Mouse (Mus musculus): ENCODE measurements around the gene Tex33.

Gene Tex33

GRCm38 (mm10) chr15:78416937-78417336, 21.2 kb upstream of the Tex33 start:
- in situ Hi-C loops (cut with MboI; ENCODE audit: low sequenced_read_pairs): no loop called here

DNA sequence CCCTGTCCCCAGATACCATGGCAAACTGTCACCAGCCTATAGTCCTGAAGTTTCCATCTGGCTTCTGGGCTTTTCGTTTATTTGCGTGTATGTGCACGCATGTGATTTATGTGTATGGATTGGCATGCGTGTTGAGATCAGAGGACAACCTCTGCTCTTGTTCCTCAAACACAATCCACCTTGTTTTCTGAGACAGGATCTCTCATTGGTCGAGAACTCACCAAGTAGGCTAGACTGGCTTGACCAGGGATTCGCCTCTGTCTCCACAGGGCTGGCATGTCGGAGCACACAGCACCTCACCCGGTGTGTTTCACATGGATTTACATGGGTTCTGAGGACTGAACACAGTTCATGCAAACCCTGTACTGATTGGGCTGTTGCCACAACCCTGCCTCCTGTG, 18.4 kb upstream of the Tex33 start:
- in situ Hi-C loops (cut with MboI; ENCODE audit: low sequenced_read_pairs): no loop called here

GRCm38 (mm10) chr15:78413719-78414117, 18.0 kb upstream of the Tex33 start:
- in situ Hi-C loops (cut with MboI; ENCODE audit: low sequenced_read_pairs): no loop called here

DNA sequence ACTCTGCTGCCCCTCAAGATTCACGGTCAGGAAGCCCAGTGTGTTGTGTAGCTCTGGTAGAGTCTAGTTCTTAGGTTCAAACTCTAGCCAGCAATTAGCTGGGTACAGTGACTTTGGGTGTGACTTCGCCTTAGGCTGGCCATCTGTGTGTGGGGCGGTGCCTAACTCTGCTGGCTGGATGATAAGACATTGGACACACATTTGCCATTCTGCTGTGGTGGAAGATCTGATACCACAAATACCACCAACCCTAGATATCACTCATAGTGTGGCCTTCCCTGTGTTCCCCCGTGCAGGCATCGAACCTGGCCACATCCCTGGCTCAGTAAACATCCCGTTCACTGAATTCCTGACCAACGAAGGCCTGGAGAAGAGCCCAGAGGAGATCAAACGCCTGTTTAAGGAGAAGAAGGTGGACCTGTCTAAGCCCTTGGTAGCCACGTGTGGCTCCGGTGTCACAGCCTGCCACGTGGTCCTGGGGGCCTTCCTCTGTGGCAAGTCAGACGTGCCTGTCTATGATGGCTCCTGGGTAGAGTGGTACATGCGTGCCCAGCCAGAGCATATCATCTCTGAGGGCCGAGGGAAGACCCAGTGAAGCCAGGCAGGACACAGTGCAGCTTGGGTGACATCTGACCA, 17.5 kb upstream of the Tex33 start:
- in situ Hi-C loops (cut with MboI; ENCODE audit: low sequenced_read_pairs): no loop called here

DNA sequence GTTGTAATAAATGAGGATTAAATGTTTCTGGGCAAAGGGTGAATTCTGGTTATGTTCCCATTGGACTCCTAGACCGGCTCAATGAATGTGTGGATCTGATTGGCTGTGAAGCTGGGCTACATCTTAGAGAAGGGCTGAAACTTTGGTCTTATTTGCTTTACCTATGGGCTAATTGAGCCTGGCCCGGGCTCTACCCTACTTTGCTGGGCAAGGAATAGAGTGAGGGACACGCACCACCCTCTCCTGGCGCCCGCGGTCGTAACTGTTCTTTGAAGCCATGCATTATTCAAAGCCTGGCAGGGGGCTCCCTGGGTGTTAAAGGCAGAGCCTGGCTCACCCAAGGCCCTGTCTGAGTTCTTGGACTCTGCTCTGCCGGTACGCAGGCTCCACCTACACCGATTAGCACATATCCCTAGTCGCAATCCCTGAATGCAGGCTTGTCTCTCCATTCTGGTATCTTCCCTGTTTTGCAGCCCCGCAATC, 13.9 kb upstream of the Tex33 start:
- in situ Hi-C loops (cut with MboI; ENCODE audit: low sequenced_read_pairs): no loop called here

GRCm38 (mm10) chr15:78406293-78406934, 10.7 kb upstream of the Tex33 start, which contains the start of gene Mpst:
Gene Mpst (plus strand): TSS chr15:78406416.
- in situ Hi-C loops (cut with MboI; ENCODE audit: low sequenced_read_pairs): no loop called here

DNA sequence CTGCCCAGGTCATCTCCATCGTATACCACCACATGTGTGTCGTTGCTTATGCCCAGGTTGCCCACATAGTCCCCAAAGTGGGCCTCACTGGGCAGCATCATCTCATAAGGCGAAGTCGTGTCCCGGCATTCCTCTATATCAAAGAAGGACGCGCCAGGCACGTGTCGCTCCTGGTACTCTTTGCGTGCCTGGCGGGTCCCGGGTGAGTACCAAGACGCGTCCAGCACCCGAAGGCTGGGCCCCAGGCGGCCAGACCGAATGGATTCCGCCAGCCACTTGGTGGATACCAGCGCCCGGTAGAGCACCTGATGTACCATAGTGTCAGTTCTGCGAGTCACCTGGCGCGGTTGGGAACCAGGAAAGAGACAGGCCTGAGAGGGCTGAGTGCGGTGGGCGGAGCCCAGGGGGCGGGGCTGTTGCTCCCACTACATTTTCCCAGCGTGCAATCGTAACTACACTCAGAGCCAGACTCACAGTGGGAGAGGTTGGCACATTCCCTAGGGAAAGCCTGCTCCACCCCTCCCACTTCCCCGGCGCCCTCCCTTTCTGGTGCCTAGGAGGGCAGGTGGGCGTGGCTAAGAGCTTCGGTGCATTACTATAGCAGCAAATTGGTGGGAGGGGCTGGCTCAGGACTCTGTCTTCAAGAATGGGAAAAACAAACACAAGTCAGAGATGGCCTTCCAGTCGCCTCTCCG, 10.0 kb upstream of the Tex33 start, which contains the start of gene Tst:
Tst (minus strand) TSS at position 391 of the 695 bp plus-strand sequence.
- in situ Hi-C loops (cut with MboI; ENCODE audit: low sequenced_read_pairs): no loop called here

GRCm38 (mm10) chr15:78405098-78405497, 9.4 kb upstream of the Tex33 start:
- in situ Hi-C loops (cut with MboI; ENCODE audit: low sequenced_read_pairs): no loop called here

GRCm38 (mm10) chr15:78403896-78404295, 8.2 kb upstream of the Tex33 start:
- in situ Hi-C loops (cut with MboI; ENCODE audit: low sequenced_read_pairs): no loop called here

DNA sequence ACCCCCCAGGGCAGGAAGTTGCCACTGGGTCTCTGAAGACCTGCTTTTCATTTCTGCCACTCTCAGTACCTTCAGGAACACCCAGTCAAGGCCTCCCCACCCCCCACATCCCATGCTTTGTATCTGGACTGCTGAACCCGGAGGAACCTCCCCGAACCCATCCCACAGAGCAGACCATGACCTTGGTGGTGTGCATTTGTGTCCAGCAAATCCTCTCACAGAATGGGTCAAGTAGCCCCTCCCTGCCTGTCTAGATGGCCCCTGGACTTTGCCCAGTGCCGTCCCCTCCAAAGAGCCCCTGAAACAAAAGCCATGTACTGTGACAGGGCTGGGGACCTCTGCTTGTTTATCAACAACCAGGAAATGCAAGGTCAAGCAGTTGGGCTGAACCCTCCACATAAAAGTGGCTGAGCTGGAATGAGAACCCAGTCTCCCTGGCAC, 7.6 kb upstream of the Tex33 start:
- in situ Hi-C loops (cut with MboI; ENCODE audit: low sequenced_read_pairs): no loop called here

DNA sequence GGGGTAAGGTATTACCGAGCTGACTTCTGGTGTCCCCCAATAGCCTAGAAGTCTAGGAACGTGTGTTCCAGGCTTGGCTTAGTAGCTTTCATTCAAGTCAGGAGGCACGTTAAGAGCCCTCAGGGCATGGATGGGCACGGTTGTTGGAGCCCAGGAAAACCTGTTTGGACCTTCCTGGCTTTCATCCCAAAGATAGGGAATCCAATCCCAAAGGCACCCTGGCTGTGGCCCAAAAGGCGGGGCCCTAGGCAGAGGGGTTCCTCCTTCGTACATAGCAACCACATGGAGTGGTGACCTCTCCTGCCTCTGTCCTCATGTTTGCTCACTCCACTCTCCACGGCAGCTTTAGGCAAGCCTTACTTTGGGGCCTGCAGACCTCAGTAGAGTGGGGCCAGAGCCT, 6.7 kb upstream of the Tex33 start:
- in situ Hi-C loops (cut with MboI; ENCODE audit: low sequenced_read_pairs): no loop called here

DNA sequence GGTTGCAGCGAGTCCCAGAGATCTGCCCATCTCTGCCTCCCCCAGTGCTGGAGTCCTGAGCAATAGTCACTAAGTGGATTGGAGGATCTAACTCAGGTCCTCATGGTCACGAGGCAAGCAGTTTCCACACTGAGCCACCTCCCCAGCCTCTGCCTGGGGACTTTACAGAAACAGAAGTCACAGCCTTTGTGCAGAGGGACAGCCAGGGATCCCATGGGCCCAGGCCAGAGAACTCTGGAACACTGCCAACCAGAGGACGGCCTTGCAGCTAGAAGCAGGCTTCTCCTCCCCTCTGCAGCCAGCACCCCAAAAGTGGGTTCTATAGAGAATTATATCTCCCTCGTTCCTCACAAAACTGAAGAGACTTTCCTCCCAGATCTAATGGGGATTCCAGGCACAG, 6.2 kb upstream of the Tex33 start:
- in situ Hi-C loops (cut with MboI; ENCODE audit: low sequenced_read_pairs): no loop called here

DNA sequence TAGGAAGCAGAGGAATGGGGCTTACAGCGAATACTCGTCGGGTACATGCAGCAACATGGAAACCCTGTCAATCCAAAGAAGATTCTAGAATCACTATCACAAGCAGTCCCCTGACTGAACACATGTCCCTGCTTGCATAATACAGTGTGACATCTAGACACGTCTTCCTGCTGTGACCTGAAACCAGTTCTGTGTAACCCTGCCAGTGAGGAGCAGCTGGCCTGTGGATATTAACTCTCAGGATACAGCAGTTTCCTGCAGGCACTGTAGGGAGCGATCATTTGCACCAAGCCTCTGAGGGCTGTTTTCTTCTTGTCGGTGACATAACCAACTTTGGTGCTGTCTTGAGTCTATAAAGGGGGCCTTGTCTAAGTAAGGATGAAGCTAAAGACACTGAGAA, 5.6 kb upstream of the Tex33 start:
- in situ Hi-C loops (cut with MboI; ENCODE audit: low sequenced_read_pairs): no loop called here

- in situ Hi-C loops (cut with MboI; ENCODE audit: low sequenced_read_pairs): no loop called here
These were observed 4.9 kb downstream of the Tex33 start for GRCm38 (mm10) chr15:78390855-78391254.

GRCm38 (mm10) chr15:78385564-78385963, 10.1 kb downstream of the Tex33 start:
- in situ Hi-C loops (cut with MboI; ENCODE audit: low sequenced_read_pairs): no loop called here

DNA sequence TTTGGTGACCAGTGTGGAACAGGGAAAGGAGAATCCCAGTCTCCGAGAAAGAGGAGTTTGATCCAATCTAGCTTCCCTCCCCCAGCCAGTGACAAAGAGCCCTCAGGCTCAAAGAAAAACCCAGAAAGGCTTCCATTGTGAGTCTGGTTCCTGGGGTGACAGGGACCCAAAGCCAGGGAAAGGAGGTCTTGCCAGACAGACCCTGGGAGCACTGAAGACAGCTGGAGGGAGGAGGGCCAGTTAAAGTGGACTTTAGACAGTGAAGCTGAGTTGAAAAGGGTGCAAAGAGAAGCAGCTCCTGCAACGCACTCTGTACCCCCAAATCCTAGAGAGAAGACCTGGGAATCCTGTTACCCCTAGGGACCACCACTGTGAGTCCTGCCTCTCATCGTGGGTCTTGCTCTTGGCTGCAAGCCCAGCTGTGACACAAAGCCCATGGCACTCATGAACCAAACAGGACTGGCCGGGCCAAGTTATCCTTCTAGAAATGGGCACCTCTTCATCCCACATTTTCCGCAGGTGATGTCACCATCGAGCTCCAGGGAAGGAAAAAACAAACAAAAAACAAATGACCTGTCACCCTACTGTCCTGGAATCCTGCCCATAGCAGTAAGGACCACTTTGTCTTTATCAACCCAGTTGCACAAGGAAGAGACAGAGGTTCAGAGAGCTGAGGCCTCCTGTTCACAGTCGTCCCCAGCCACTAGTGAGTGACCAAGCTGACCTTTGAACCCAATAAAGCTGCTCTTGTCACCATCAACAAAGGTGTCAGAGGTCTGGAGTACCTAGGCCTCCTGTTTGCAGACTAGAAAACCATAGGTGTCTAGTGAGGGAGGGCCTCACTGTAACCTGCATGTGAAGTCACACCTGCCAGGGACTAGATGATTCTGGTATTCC, 11.2 kb downstream of the Tex33 start:
- in situ Hi-C loops (cut with MboI; ENCODE audit: low sequenced_read_pairs): no loop called here

DNA sequence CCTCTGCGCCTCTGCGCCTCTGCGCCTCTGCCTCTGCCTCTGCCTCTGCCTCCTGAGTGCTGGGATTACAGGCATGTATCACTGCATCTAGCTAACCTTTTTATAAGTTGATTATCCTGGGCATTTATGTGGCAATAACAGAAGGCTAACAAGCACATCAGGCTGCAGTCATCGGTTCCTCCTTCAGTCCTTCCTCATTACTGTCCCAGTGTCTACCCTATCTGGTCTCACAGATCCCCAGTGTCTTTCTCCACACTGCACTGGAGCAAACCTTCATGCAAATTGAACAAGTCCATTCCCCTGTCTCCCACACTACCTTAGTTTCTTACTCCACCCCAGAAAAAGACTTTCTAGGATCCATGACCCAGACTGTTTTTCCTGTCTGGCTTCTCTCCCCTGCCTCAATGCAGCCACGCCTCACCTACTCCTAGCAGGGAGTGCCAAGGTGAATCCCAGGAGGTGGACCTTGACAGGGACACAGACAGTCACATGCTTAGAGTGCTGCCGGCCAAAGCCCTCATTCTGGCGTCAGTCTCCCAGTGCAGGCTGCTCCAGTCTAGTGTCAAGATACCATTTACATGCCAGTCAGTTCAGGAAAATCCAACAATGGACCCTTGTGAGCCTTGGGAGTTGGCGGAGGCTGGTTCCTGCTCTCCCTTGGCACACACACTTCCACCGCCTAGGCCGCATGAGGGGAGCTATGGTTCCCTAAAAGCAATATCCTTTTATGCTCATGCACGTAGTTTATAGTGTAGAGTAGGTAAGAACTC, 12.1 kb downstream of the Tex33 start:
- in situ Hi-C loops (cut with MboI; ENCODE audit: low sequenced_read_pairs): no loop called here

- in situ Hi-C loops (cut with MboI; ENCODE audit: low sequenced_read_pairs): no loop called here
These were observed 13.6 kb downstream of the Tex33 start for GRCm38 (mm10) chr15:78382115-78382514.

DNA sequence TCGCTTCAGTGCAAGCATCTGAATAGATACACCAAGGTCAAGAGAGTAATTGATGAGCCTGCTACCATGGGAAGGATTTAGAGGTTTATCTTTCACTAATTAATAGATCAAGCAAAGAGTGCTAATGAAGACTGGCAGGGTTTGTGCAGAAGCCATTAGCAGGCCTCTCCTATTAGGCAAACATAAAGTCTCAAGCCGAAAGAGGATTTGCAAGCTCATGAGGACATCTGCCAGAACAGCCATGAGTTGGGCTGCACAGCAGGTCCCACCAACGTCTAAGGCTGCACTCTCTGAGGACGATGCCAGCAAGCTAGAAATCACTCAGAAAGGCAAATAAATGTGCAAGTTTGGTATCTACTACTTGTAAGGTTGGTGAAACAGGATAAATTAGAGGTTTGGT, 15.0 kb downstream of the Tex33 start:
- in situ Hi-C loops (cut with MboI; ENCODE audit: low sequenced_read_pairs): no loop called here

- in situ Hi-C loops (cut with MboI; ENCODE audit: low sequenced_read_pairs): no loop called here
These were observed 15.5 kb downstream of the Tex33 start for GRCm38 (mm10) chr15:78380208-78380607.

Measured in CH12F3 (cell line).